Mouse (Mus musculus): ENCODE data around the gene Map1lc3a. TPM values are rescaled to one million over a fixed set of nuclear protein-coding genes. Genes with fewer than 3 reads are reported as not detected.

Gene Map1lc3a
- 100 to 1,000 TPM; 410 to 462 TPM for total RNA-seq (2021)

GRCm38 (mm10) chr2:155276195-155276594 lies at the start of gene Map1lc3a:
Map1lc3a (plus strand) TSS chr2:155276297.
- DNase-seq = peak; percentile 99

- DNase-seq = no peak
Measured at GRCm38 (mm10) chr2:155235746-155236361, 40.2 kb upstream of the Map1lc3a start.

- peak; percentile 100 for DNase-seq
Measured at GRCm38 (mm10) chr2:155236362-155236992, 39.6 kb upstream of the Map1lc3a start, which contains the start of gene Dynlrb1. Dynlrb1 (plus strand) TSS chr2:155236533.

- DNase-seq = no peak
Measured at GRCm38 (mm10) chr2:155237276-155237675, 38.8 kb upstream of the Map1lc3a start.

GRCm38 (mm10) chr2:155240915-155241314 lies 35.2 kb upstream of the Map1lc3a start:
- DNase-seq = peak; percentile 29

- peak; percentile 21 for DNase-seq
Measured at GRCm38 (mm10) chr2:155242296-155242855, 33.7 kb upstream of the Map1lc3a start.

GRCm38 (mm10) chr2:155246231-155246630 lies 29.9 kb upstream of the Map1lc3a start:
- peak; percentile 30 for DNase-seq

GRCm38 (mm10) chr2:155248206-155248605 lies 27.9 kb upstream of the Map1lc3a start:
- no peak for DNase-seq

- no peak for DNase-seq
Measured at GRCm38 (mm10) chr2:155248718-155249117, 27.4 kb upstream of the Map1lc3a start.

- no peak for DNase-seq
Measured at GRCm38 (mm10) chr2:155249588-155249987, 26.5 kb upstream of the Map1lc3a start.

- no peak for DNase-seq
Measured at GRCm38 (mm10) chr2:155265526-155265925, 10.6 kb upstream of the Map1lc3a start.

- DNase-seq = no peak
Measured at GRCm38 (mm10) chr2:155266896-155267295, 9.2 kb upstream of the Map1lc3a start.

- DNase-seq = no peak
Measured at GRCm38 (mm10) chr2:155271957-155272356, 4.1 kb upstream of the Map1lc3a start.

- DNase-seq = no peak
Measured at GRCm38 (mm10) chr2:155272396-155273170, 3.5 kb upstream of the Map1lc3a start.

GRCm38 (mm10) chr2:155273603-155274002 lies 2.5 kb upstream of the Map1lc3a start:
- no peak for DNase-seq

GRCm38 (mm10) chr2:155276621-155277175 lies 601 bp downstream of the Map1lc3a start:
- DNase-seq = peak; percentile 76

- DNase-seq = peak; percentile 15
Measured at GRCm38 (mm10) chr2:155277721-155278120, 1.6 kb downstream of the Map1lc3a start.

- DNase-seq = peak; percentile 70
Measured at GRCm38 (mm10) chr2:155278361-155278760, 2.3 kb downstream of the Map1lc3a start.

GRCm38 (mm10) chr2:155279163-155279562 lies 3.1 kb downstream of the Map1lc3a start:
- DNase-seq = no peak

- no peak for DNase-seq
Measured at GRCm38 (mm10) chr2:155280116-155280515, 4.0 kb downstream of the Map1lc3a start.

- peak; percentile 74 for DNase-seq
Measured at GRCm38 (mm10) chr2:155283793-155284192, 7.7 kb downstream of the Map1lc3a start.

- peak; percentile 33 for DNase-seq
Measured at GRCm38 (mm10) chr2:155284647-155285046, 8.6 kb downstream of the Map1lc3a start.

- DNase-seq = no peak
Measured at GRCm38 (mm10) chr2:155285744-155286143, 9.6 kb downstream of the Map1lc3a start.

Data from heart, postnatal 4 days (tissue).